Mouse (Mus musculus): ENCODE measurements around the gene Timm50. TPM values are rescaled to one million over a fixed set of nuclear protein-coding genes. Genes with fewer than 3 reads are reported as not detected.

Timm50 gene
- total RNA-seq, 2 experiments from 2014 or later: 36.8 to 43.2 TPM

DNA sequence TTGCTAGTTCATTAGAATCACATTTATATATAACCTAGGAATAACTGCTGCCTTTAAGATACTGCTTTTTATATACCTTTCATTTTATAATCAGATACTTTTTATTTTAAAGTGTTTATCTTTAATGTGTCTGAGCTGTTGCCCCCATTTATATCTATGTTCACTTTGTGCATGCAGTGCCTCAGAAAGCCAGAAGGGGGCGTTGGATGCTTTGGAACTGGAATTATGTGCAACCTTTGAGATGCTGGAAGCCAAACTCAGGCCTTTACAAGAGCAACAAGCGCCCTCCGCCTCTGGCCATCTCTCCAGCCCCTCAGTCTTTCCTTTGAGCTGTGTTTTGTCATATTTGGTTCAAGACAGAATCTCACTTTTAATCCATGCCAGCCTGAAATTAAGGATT is 40.1 kb downstream of the Timm50 start:
- DNase-seq (ENCODE audit: low spot score in 2 of 2): no peak

GRCm38 (mm10) chr7:28269355-28269754 is 42.5 kb downstream of the Timm50 start:
- DNase-seq (ENCODE audit: low spot score in 2 of 2): no peak

DNA sequence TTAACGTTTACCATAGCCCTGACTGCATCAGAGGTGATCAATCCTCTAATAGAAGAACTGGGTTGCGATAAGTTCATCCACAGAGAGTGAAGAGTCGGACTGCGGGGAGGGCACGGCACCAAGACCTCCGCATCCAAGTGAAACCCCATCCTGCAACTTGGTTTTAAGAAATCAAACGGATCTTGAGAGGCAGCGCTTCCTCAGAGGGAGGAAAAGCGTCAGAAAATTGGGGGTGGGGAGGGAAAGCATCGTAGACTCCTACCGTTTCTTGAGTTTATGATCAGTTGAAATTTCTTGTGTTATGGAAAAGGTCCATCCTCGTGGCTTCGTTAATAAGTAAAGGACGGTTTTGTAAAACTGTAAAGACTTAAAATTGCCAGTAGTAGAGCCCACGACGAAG is 43.3 kb downstream of the Timm50 start:
- DNase-seq (ENCODE audit: low spot score in 2 of 2): no peak

- peak; percentile 59 to 65 for DNase-seq (ENCODE audit: low spot score in 2 of 2)
Observed at GRCm38 (mm10) chr7:28268042-28268531, 43.8 kb downstream of the Timm50 start.

DNA sequence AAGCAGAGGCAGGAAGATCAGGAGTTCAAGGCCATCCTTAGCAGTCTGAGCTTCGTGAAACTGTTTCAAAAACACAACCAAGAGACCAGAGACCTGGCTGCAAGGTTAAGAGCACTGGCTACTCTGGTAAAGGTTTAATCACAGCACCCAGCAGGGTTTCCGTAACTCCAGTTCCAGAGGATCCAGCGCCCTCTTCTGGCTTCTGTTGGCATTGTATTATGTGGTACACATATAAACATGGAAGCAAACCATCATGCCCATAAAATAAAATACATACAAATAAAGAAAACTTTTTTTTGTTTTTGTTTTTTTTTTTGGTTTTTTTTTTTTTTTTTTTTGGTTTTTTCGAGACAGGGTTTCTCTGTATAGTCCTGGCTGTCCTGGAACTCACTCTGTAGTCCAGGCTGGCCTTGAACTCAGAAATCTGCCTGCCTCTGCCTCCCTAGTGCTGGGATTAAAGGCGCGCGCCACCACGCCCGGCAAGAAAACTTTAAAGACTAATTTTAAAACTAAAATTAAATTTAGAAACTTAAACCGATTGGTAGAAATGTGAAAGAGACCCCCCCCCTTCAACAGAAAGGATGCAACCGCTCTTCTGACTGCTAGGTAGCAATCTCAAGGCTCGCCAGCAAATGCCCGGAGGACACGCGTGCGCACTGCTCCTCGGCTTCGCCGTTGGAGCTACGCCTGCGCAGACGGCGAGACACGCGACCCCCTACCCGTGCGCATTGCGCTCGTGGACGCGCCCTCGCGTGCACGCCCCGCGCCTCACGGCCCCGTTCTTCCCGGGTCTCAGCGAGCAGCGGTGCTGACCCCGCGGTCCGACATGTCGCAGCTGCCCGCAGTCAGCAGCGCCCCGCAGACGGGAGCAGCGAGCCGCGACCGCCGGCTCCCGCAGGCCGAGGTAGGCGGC is 44.5 kb downstream of the Timm50 start, which contains the start of gene Eid2:
Gene Eid2, plus strand, starts transcription at position 753 of the 913 bp plus-strand sequence.
- peak; percentile 91 to 93 for DNase-seq (ENCODE audit: low spot score in 2 of 2)

DNA sequence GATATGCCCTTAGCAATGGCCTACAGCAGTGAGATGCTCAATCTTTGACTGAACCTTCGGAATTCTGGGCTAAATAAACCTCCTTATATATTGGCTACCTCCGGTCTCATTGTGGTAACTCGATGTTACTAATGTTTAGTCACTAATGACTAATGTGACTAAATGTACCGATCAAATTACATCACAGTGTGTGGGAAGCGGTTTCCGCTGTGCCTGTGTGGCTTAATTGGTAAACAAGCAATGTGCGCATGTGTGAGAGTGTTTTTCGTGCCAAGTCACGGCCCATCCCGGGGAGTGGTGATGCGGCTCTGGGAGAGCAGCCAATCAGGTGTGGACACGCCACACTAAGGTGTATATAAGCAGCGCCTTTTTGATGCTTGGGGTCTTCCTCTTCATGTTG is 46.5 kb downstream of the Timm50 start:
- no peak for DNase-seq (ENCODE audit: low spot score in 2 of 2)

DNA sequence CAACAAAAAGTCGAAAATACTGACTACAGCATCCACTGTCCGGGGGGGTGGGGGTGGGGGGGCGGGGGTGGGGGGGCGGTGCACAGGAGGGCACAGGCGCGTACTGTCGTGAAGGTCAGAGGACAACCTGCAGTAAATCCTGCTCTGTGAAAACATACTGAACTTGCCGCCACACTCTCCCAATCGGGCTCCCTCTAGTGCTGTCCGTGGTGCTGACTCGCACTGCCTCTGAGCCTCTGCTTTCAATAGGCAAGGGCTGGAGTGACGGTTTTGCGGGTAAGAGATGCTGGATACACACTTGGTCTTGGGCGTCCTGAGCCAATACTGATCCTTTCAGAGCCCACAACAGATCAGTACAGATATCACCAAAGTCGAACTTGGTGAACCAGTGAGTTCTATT is 48.1 kb downstream of the Timm50 start:
- peak in 1 of 2 experiments; percentile 12 for DNase-seq (ENCODE audit: low spot score in 2 of 2)

GRCm38 (mm10) chr7:28262861-28263260 is 49.0 kb downstream of the Timm50 start:
- DNase-seq (ENCODE audit: low spot score in 2 of 2): no peak

Other genes starting within 250 kb of the Timm50 start
- under 1 TPM; 0.30 to 0.58 TPM for gene Fcgbp, start 240.8 kb downstream of the Timm50 start, total RNA-seq (2021)
- gene 9530053A07Rik, start 182.6 kb downstream of the Timm50 start, total RNA-seq (2021): under 1 TPM in 1 of 2 experiments, not detected in 1; 0.09 TPM
- gene Fbl, start 142.4 kb downstream of the Timm50 start, total RNA-seq (2021): 10 to 100 TPM; 47.8 to 60.2 TPM
- 10 to 100 TPM; 39.6 to 40.6 TPM for gene Dyrk1b, start 132.6 kb downstream of the Timm50 start, total RNA-seq (2021)
- gene Eid2, start 44.2 kb downstream of the Timm50 start, total RNA-seq (2021): 10 to 100 TPM; 62.3 to 65.2 TPM
- gene Eid2b, start 34.3 kb downstream of the Timm50 start, total RNA-seq (2021): 10 to 100 TPM; 30.2 to 30.8 TPM
- under 1 TPM in 1 of 2 experiments, not detected in 1; 0.44 TPM for gene Selenov, start 20.9 kb downstream of the Timm50 start, total RNA-seq (2021)
- gene Dll3, start 9.8 kb downstream of the Timm50 start, total RNA-seq (2021): 1 to 10 TPM; 1.5 to 1.6 TPM
- 100 to 1,000 TPM; 116 TPM for gene Supt5, start 26.7 kb upstream of the Timm50 start, total RNA-seq (2021)
- gene Rps16, start 38.6 kb upstream of the Timm50 start, total RNA-seq (2021): 100 to 1,000 TPM; 462 to 497 TPM
- gene Plekhg2, start 60.5 kb upstream of the Timm50 start, total RNA-seq (2021): 1 to 10 TPM; 4.8 to 5.2 TPM
- 1 to 10 TPM; 1.4 to 2.3 TPM for gene Zfp36, start 68.2 kb upstream of the Timm50 start, total RNA-seq (2021)
- 10 to 100 TPM; 20.3 to 22.0 TPM for gene Med29, start 80.6 kb upstream of the Timm50 start, total RNA-seq (2021)
- gene Paf1, start 80.9 kb upstream of the Timm50 start, total RNA-seq (2021): 10 to 100 TPM; 54.8 to 59.0 TPM
- gene Gmfg, start 125.4 kb upstream of the Timm50 start, total RNA-seq (2021): 1 to 10 TPM; 1.4 to 1.5 TPM
- 10 to 100 TPM; 93.0 to 96.9 TPM for gene Lrfn1, start 139.9 kb upstream of the Timm50 start, total RNA-seq (2021)
- not detected for gene Ifnl2, start 198.4 kb upstream of the Timm50 start, total RNA-seq (2021)
- gene Ifnl3, start 210.8 kb upstream of the Timm50 start, total RNA-seq (2021): not detected
- gene Sycn, start 228.8 kb upstream of the Timm50 start, total RNA-seq (2021): not detected
- under 1 TPM in 1 of 2 experiments, not detected in 1; 0.28 TPM for gene Nccrp1, start 235.2 kb upstream of the Timm50 start, total RNA-seq (2021)